Mouse (Mus musculus) bone marrow macrophage, adult 2 months (primary cell): Measurements from ENCODE around the gene Fbxw4.

Experiments
- CTCF ChIP-seq: IDR thresholded peaks from 2 replicates; pipeline ENCODE4 v1.5.1; 2012; ENCODE audit warnings: low read depth, mild to moderate bottlenecking, low read length, moderate library complexity
- POLR2A ChIP-seq: IDR thresholded peaks from 2 replicates; pipeline ENCODE4 v1.6.1; 2012; ENCODE audit warnings: mild to moderate bottlenecking, low read depth, low read length, borderline replicate concordance

- TF ChIP-seq CTCF (no peak), POLR2A (no peak)
Measured at GRCm38 (mm10) chr19:45628649-45629048, 31.5 kb downstream of the Fbxw4 start.
